Mouse (Mus musculus) liver, adult 2 months (tissue): ENCODE measurements around the gene Lnpep.

Experiments used
- CTCF ChIP-seq: fragments of 200-500 bp; IDR thresholded peaks from 2 replicates; pipeline ENCODE4 v1.5.1; 2011; ENCODE audit warnings: low read depth, low read length, control low read depth
- POLR2A ChIP-seq: fragments of 200-500 bp; IDR thresholded peaks from 2 replicates; pipeline ENCODE4 v1.6.1; 2011; ENCODE audit warnings: low read length, control low read depth; ENCODE audit not compliant: insufficient read depth; ENCODE audit errors: extremely low read depth

- TF ChIP-seq POLR2A (no peak), CTCF (no peak)
These were observed 128.1 kb downstream of the Lnpep start for GRCm38 (mm10) chr17:17496730-17497129.
